Mouse (Mus musculus) thymus, adult 18-20 months (tissue): ENCODE data around the gene Rabgap1l.

Source experiments
- DNase-seq, 2 experiments: peaks; one replicate each; pipeline ENCODE4 v3.0.0; 2022; ENCODE audit warnings: mixed read lengths in 2 of 2

The Rabgap1l gene

DNA sequence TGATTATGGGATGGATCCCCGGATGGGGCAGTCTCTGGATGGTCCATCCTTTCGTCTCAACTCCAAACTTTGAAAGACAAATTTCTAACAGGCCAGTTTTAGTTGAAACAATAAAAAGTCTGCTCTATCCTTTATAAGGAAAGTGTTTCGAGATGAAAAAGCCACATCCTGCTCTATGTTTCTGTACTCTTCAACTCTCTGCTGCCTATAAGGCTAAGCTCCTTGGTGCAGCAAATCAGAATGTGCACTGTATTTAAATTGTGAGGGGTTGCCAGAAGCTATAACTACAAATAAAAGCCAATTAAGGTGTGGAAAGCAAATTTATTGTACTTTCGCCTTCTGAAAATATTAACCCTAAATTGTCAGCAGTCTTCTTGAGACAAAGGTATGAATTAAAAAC, 198.9 kb downstream of the Rabgap1l start:
- DNase-seq, result no peak

DNA sequence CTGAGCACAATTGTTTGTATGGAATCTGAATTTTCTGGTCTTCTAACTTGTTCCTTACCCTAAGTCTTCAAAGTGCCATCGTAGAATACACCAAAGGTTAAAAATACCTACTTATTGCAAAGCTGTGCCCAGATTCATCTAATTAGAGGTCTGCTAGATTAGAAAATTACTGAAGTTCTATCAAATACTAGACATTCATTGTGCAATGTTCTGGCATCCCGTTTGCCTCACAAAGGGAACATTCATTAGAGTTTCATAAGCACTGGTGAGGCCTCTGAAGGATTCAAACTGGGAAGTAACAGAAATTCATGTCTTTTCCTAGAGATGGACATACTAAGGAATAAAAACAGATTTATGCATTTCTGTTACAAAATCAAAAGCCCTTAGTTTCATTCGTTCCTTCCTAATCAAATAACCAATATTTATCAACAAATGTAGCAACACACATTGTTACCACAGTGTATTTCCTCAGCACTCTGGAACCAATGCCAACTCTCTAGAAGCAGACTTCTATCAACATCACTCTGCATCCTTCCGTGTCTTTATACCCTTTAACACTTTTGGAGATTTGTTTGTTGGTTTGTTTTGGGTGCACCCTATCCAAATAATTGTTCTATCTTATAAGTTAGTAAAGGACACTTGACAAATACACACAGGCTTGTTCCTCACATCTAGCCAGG, 204.0 kb downstream of the Rabgap1l start:
- no peak for DNase-seq

DNA sequence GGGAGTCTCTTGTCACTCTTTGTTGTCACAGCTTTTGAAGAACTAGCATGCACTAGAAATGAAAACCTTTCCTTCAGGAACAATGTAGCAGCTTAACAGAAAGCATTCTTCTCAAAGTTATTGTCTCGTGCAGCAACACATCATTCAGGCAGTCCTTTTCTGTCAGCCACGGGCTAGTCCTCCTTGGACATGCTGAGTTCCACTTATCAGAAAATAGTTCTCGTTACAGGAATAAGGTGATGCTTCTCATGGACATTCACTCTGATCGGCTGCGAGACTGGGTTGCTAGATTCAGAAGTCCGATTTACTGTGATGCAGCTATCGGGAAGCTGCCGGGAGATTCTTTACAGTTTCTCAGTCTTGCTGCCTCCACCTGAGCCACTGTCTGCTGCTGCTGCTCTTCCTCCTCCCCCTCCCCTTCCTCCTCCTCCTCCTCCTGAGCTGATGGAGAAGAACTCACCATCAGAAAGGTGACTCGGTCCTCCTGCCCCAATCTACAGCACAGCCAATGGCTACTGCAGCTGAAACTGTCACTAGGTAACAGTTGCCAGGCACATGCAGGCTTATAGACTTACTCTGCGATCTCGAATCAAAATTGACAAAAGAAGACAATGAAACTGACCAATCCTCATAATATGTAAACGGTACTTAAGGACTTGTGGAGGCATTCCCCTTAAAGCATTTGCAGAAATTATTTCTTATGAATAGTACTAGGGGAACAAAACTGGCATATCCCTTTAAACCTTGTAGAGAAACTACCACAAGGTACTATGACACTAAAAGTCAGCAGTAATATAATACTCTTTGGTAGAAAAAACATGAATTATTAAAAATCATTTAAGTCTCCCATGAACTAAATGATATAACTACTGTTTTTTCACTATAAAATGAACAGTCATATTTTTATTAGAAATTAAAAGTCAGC, 213.4 kb downstream of the Rabgap1l start:
- no peak for DNase-seq

DNA sequence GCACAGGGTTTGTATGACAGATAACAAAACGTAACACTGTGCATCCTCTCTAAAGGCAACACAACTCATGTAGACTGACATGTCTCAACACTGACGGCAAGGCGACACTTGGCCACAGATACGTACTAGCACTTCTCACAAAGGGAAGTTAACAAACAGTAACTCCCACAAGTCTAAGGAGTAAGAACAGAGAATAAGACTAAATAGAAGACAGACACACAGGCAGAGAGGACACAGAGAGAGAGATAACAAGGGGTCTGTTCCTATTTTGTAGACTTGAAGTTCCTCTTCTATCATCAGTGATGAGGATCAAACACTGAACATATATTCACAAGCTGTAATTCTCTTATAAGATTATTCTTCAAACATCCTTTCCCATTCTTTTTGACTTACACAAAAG, 216.9 kb downstream of the Rabgap1l start:
- no peak for DNase-seq

DNA sequence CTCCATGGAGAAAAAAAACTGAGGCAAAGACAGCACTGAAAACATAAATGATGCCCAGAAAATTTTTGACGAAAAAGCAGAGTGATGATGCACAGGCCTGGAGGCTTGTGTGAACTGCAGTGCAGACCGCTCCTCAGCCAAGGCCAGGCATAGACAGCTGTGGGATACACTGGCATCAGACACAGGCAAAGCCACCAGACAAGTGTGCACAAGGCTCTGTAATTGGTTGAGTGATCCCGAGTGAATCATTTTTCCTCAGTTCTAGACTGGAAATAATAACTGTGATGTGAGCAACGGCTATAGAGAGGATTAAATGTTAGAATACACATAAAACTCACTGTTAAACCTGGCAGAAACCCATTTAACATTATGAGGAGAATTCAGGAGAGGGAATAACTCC, 219.0 kb downstream of the Rabgap1l start:
- no peak for DNase-seq

DNA sequence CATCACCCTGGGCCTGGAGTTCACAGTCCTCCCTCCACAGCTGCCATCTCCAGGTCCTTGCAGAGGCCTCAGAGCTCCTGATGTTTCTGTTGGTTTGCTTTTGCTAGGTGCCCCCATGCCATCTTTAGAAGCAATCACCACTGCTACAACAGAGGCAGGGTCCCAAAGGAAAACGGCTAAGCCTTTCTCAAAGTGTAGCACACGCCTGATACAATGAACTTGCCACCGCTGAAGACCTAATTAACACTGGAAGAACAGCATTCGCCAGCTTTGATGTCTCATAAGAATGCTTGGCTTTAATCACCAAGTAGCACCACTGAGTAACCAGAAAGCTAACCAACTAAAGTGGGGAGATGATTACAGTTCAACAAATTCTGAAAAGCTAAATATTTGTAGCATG, 226.6 kb downstream of the Rabgap1l start:
- no peak for DNase-seq

DNA sequence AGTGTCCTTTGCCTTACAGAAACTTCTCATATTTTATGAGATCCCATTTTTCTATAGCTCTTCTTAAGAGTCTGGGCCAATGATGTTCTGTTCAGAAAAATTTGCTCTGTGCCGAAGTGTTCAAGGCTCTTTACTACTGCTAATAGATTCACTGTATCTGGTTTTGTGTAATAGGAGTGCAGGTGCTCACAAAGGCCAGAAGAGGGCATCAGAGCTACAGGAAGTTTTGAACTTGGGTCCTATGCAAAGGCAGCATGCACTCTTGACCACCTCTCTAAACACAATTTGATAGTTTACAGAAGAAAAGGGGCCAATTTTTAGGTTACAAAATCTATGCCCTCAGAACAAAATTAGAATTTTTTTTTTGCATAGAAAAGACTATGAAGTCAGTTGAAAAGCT, 231.6 kb downstream of the Rabgap1l start:
- no peak for DNase-seq

DNA sequence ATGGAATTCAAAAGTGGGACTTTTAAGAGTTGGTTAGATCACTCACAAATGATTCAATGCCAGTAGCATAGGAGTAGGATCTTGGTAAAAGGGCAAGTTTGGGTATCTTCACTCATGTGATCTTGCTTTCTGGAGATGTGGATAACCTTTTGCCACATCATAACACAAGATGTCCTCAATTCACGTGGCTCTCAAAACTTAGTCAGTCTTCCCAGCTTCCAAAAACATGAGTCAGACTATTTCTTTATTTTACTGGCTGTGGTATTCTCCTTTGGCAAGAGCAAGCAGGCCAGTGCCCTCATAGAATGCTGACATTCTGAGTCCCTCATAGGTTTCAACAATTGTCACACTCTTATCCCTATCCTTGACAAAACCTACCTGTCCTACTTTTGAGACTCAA, 242.4 kb downstream of the Rabgap1l start:
- no peak for DNase-seq

DNA sequence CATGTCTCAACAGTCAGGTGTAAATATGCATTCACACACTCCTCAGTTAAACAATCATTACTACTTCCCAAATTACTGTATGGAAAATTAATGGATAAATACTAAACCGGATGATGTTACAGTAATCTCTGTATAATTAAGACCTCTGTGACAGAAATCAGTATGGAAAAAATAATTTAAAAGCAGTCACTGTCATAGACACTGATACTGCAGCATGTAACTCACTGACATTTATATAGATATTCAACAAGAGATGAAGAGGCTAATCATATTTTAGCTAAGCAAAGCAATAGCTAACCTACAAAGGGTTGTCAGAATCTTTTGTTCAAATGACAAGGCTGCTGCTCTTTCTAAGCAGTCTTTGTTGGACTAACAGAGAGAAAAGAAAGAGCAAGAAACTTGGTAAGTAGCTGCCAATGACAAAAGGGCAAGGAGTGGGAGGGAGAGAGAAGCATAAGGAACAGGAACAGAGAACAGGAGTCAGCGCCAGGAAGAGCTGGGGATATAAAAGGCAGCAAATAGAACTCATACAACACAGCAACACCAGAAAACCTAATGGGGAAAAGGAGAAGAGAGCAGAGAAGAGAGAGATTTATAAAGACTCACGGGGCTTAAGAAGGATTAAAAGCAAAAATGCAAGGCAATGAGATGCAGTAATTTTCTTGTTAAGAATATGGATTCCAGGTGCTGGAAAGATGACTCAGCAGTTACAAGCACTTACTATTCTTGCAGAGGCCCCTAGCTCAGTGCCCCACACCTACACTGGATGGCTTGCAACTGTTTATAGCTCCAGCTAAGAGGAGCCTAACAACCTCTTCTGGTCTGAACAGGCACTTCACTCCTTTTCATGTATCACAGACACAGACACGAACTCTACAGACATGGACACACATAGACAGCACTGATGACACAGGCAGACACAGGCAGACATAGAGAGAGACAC, 244.8 kb downstream of the Rabgap1l start:
- no peak for DNase-seq

DNA sequence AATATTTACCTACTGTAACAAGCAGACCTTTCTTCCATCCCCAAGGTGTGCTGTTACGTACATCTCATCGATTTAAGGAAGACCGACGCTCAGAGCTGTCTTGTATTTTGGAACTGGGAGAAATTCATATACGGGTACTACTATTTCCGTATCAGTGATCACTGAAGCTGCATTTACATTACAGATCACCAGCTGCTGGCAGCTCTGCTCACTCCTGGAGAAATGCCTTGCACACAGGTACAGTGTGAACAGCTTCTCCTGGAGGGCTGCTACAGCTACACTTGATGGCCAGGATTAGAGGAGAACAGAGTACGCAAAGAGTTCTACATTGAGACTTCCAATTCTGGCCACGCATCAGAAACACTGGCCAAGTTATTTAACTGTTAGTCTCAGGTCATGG, 257.4 kb downstream of the Rabgap1l start:
- DNase-seq, result no peak

DNA sequence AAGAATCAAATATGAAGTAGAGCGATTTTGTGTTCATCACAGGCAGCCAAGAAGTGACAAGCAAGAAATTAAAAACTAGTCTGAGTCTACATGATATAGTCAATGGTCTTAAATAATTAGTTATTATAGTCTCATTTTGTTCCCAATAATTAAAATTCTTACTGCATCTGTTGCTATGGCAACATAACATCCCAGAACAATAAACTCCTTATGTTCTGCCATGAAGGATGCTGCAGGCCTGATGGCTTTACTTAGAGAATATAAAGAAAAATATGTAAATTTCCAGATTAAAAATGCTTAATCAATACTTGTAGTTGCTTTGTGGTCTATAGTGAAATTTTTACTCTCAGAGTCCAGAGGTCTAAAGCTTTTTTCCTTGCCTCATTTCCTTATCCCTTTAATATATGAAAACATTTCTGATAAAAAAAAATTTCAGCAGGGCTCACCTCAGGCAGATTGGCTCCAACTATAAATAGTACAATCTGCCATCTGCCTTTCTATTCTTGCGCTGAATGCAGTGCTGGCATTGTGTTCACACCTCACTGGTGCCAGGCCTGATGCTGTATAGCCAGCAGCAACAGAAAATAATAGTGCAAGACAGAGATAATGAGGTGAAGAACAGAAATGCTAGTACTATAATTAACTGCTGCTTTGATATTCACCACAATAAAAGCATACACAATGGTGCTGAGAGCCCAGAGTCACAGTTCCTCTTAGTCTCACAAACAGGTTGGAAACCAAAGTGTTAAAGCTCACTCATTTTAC, 258.3 kb downstream of the Rabgap1l start:
- no peak for DNase-seq

DNA sequence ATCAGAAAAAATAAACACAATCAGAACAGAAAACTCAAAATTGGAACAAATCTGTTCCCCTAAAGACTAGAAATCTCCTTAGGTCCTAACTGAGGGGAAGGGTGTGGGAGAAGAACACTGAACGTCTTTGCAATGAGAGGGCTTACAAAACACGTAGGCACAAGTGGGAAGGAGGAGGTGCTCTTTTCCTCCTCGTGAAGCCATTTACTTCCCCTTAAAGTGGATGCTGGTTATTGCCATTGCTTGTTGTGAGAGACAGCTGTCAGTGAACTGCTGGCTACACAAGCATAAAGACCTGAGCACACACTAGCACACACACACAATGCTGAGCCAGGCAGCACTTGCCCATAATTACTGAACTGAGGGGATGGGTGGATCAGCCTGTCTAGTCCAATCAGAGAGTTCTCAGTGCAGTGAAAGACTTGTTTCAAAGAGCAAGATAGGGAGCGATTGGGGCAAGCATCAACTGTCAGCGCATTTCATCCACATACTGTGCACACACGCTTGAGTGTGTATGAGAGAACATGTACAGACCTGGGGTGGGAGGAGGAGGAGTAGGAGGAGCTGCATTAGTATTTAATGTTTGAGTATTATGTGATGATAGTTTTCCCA, 259.7 kb downstream of the Rabgap1l start:
- DNase-seq, result no peak

DNA sequence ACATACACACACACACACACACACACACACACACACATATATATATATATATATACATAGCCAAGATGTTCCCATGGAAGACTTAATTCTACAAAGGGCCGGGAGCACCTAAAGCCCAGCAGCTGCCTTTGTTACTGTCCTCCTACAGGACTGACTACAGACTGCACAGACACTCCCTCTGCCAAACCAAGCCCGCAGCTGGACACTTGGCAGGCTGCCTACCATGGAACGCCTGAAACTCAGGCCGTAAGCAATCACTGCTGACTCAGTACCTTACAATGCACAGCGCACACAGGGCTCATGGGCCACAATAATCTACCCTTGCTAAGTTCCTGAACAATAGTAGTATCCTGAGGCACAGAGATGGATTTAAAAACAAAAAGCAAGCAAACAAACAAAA, 261.6 kb downstream of the Rabgap1l start:
- peak in 1 of 2 experiments; percentile 3 for DNase-seq

DNA sequence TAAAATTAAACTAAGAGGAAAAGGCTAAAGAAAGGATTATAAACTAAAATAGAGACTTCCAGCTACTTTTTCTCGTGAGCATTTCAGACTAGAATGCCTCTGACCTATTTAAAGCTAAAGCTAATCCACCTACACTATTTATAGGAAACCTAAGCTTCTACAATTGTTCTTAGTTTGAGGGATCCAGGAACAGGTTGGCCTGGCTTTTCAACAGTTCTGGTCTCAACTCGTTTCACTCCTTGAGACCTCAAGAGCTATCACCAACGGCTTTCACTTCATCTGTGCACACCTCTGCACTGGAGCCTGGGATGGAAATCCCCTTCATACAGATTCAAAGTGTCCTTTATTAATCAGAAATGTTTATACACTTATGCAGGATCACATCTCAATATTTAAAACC, 271.1 kb downstream of the Rabgap1l start:
- DNase-seq, result no peak

DNA sequence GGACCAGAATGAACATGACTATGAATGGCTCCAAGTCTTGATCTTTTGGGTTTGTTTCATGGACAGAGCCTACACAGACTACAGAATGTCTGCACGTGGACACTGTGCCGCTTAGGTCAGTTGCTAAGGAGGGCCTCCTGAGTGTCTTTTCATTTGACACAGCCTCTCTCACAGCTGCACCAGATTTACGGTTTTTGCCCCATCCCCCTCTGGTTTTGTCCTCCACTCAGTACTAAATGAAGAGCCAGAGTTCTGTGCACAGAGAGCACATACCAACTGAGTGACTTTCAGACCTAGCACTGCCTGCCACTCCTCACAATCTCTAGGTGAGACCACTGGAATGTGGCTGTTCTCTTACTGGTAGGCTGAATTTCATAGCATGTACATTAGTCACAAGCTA, 272.3 kb downstream of the Rabgap1l start:
- DNase-seq, result no peak

DNA sequence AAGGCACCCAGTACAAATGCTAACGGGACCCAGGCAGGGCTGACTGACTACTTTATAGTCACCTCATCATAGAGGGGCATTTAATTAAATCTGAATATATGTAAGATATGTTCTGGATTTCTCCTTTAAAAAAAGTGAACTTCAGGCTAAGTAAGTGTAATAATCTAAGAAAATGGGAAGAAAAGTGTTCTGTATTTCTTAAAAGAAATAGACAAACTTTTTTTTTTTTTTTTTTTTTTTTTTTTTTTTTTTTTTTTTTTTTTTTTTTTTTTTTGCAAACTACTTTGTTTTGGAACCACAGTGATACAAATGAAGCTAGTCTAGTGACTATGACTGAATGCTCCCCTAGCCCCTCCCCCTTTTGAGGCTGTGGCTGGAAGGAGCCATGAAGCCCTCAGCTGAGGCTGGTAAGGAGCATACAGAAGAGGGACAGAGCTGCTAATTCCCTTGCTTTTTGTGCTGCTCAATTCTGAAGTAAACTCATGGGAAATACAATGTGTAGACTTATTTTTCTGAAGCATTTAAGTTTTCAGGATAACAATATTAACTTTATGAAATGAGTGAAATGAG, 273.0 kb downstream of the Rabgap1l start:
- DNase-seq, result no peak

DNA sequence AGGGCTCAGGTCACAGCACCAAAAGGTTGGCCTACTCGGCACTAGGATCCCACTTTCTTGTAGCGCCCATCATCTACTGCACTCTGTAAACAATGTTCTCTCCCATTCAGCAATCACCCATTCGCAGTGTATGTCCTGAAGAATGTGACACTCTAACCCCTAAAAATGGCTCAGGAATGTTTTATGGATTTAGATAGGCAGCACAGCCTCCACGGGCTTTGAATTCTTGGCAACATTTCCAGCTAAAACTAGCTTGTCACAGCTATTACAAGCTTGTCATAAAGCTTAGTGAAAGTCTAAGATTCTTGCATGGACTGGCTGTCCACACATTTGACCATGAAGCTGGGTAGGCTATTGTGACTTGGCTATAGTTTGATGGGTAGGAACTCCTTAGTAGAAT, 274.5 kb downstream of the Rabgap1l start:
- no peak for DNase-seq

DNA sequence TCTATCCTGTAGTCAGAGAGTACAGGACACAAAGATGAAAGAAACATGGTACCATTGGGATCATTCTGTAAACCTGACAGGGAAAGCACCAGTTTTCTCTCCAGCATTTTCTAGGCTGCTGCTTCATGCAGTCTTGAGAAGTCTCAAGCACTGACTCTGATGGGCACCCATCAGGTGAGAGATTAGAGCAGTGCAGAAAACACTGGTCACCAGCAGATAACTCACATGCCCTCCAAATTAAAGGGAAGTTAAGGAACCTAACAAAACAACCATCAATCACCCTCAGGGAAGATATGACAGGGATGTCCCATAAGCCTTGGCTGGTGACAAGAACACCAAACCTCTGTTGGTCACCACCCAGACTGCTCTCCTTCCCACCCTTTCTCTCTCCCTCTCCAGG, 285.2 kb downstream of the Rabgap1l start:
- no peak for DNase-seq

DNA sequence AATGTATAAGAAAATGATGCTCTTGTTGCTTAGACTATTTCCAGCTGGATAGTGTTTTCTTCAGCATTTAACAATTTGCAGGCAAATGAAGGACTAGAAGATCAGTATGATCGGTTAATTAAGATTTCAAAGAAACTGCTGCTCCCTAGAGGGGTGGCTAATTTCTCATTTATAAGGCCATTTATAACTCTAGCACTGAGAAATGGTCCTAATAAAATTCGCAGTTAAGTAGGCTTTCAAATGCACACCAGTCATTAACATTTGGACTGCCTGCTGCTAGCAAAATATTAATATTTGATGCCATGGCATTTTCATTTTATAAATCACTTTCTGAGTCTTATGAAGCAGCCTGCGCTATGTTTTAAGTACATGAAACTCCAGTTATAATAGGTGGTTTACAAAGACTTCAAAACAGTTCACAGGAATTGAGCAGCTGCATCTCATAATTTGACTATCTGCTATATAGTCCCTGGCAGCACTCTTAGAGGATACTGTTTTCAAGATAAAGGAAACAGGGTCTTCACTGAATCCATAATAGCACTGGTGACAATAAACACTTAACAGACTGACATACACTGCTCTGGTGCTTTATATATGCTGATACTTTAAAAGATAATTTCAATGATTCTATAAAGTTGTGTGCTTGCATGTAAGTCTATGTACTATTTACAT, 296.0 kb downstream of the Rabgap1l start:
- DNase-seq, result no peak

DNA sequence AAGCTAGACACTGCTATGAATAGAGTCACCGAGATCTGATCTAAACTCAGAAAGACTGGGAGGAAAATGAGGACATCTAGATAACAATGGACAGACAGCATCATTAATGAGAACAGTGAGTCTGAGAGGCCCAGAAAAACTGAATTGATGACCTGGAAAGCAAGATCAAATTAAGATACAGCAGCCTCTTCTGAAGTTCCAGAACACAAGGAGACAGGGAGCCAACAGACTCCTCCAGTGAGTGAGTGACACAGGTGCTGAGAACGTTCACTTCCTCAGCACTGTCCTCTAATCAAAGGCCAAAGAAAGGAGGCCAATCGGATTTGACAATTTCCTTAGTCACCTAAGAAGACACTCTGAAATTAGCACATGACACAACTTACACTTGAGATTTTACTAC, 307.3 kb downstream of the Rabgap1l start:
- no peak for DNase-seq

DNA sequence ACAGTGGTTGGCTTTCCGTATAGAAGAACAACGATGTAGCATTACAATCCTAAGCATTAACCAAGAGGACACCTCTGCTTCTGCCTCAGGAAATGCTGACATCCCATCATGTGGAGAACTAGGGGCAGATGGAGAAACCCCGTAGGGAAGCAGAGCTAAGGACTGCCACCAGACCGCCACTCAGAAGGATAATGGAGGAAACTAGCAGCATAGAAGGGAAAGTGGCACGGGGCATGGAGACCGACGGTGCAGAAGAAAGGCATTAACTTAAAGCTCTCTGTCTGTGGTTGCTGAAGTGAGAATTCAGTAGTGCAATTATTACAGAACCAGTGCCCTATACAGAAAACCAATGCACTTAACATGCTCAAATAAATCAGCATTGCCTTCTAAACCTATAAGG, 308.0 kb downstream of the Rabgap1l start:
- no peak for DNase-seq
